Mouse (Mus musculus) brain, adult 2 months (tissue): ENCODE measurements at regions not wholly inside any gene's neighbourhood (a gene's known extent, or its start where the extent isn't known, plus 50 kb on each side); places are given as distances from the start of the nearest gene placed in this dataset.
"Not testable (repeated sequence)": the region's sequence is repeated elsewhere in the genome, so short reads cannot be mapped to it uniquely, and the experiment has no call there.

Experiments
- DNase-seq: peaks from one replicate; pipeline ENCODE4 v3.0.0; 2011; ENCODE audit warnings: low read depth, low spot score

DNA sequence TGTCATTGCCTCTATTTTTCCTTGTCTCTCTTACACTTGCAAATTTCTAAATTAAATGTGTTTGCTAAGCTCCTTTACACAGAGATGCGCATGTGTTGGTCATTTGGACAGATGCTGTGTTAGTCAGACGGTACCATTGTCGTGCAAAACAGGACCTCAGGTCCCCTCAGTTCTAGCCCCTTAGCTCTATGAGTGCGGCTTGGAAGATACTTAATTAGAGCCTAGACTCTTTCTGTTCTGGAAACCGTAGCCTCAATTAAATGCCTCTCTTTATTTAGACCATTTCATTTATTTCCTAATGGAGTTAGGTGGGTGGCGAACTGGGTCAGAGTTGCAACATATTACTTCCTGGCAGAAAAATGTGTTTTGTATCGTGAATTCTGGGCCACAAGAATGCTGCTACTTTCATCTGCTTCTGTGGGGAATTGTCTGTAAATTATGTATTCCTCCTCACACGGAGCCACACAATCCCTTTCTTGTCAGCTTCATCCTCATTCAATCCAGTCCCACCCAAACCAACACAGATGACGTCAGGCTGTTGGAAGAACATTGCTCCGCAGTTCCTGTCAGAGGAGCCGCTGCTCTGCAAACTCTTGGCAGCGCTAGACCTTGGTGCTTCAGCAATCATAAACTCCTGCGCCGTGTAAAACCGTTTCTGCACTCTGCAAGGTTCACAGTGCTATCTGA, 345.4 kb upstream of the Nova1 start:
- peak; percentile 96 for DNase-seq

DNA sequence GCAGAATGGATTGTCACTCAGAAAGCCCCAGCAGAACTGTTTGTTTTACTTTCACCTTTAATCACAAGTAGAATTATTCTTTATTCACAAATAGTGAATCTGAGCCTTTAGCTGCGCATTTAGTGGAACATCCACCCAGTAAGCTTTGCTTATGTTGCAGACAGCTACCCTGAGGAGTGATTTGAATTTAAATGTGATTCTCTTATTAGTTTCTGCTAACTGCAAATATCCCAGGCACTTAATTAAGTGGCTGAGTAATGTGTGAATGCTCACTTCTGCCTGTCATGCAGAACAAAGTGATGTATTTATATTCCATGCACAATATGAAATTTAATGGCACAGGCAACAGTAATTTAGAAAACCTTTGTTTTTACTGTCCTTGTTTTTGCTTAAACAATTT, 344.4 kb upstream of the Nova1 start:
- peak; percentile 47 for DNase-seq

DNA sequence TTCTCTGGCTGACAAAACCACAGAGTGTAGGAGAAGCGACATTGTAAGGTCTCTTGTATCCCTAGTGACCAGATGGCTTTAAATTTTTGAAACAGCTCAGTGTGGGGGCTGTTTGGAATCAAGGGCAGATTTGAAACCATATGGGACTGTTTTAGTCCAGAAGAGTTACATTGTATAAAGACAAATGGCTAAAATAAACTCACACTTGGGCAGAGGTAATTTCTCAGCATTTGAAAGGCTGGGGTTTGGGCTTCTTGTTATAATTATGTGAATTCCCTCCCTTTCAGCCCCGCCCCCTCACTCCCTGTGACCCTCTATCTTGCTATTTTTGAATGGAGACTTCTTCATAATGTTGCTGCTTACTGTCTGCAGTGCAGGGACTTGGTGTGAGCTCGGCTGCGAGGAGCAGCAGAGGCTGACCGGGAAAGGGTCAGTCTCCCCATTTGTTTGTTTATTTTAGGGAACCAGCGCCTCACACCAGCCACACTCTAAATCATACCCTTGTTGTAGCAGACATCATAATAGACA, 344.0 kb upstream of the Nova1 start:
- DNase-seq, result peak; percentile 93

DNA sequence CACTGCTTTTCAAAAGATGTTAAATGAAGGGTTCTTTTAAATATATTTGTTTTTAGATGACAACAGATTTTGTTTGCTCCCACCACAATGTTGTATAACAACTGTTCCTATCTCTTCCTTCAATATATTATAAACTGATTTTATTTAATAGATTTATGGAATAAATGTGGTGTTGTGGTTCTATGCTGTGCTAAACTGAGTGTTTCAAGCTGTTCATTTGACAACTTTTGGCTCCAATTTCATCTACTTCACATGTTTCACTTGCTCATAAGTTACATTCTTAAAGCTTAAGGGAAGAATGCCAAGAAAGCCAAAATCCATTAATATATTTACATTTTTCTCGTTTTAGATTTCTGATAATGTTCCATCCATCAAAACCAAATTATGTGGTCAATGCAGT, 341.9 kb upstream of the Nova1 start:
- DNase-seq, result peak; percentile 13

DNA sequence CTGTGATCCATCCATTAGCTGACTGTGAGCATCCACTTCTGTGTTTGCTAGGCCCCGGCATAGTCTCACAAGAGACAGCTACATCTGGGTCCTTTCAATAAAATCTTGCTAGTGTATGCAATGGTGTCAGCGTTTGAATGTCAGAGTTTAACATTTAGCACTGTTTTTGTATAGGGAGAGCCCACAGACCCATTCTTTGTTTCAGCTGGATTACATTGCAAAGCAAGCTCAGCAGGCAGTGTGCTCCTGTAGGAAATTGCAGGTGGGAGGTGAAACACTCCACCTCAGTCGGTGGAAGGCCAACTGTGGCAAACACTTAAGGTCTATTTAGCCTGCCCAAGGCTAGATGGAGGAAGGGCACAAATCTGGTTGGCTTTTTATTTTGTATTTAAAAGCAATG, 337.2 kb upstream of the Nova1 start:
- DNase-seq, result not testable (repeated sequence)

DNA sequence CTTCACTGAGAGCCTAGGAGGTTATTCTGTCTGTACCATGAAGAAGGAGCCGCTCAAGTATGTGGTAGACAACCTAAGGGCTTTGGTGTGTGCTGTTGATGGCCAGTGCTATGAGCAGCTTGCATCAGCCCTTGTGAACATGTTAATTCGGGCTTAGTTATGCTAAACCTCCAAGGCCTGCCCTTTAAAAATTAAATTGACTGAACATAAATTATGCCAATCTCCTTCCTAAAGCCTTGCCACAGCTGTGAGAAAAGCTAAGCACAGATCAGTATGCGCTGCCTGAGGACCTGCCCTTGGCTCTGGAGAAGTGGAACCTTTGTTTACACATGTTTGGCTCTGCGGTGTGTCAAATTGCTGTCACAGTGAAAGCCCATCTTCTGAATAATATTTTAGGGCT, 321.9 kb upstream of the Nova1 start:
- DNase-seq, result no peak

DNA sequence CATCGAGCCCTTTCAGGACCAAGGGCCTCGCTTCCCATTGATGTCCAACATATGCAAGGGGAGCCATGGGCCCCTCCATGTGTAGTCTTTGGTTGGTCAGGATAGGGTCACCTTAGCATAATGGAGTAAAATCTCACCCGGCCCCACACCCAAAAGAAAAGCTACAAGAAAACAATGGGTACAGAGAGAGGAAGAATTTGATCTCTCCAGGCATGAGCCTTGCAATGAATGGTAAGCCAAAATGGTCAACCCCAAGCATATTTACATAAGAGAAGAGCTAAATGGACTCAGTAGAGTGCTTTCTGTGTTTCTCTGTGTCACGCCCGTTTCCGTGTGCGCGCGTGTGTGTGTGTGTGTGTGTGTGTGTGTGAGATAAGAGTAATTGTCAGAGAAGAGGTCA, 311.1 kb upstream of the Nova1 start:
- no peak for DNase-seq

DNA sequence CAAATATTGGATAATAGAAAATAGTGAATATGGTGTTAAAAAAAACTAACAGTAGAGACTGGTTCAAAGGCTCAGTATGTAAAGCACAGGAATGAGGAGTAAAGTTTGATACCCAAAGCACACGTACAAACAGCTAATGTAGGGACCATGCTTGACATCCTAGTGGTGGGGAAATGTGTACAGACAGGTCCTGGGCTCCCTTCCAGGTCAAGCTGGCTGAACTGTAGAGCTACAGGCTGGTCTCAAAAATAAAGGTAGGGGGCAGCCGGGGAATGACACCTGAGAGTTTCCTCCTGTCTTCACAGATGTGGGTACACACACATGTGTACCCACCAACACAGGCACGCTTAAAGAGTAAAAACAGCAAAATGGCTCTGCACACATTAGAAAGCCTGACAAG, 309.9 kb upstream of the Nova1 start:
- no peak for DNase-seq

DNA sequence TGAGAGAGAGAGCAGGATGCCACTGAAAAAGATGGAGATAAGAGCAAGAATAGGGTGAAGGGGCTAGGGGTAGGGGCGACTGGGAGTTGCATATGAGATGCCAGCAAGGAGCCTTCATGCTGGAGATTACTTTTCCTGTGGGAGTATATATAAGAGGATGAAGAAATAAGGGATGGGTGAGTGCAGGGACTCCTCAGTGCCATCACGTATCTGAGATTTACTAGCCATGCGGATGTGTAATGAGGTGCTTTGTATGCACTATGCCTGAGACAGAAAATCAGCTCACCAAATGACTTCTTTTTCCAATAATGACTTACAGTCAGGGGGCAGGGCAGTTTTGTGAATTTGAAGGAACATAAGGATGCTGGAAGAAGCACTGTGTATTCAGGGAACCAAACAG, 302.7 kb upstream of the Nova1 start:
- DNase-seq, result no peak

DNA sequence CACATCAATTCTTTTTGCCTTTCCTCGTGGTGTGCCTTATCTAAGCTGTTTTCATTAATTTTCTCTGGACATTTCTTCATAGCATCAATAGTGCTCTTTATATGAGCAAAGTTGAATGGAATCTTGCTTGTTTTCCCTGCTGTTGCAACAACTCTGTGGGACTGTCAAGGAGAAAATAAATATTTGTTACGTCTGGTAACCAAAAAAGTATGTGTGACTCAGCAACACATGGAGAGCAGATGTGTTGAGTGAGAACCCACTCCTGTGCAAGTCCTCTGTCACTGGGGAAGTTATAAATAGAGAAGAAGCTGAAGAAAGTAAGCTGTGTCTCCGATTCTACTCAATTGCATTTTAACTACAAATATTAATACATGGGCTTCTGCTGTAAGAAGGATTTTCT, 298.8 kb upstream of the Nova1 start:
- DNase-seq, result peak; percentile 33

DNA sequence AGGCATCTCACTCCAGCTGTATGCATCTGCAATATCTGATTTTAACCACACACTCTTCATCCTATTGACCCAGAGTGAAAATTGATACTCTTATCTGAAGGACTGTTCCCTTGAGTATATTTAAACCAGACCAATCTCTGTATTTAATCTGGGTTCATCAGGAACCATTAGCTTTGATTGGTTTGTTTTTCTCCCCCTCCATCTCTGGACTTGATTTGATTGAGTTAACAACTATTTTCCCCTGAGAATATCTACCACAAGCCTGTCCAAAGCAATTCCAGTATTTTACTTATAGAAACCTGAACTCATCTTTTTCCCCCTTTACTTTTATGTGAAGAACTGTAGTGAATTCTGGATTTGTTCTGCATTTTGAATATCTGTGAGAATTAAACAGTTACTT, 270.5 kb upstream of the Nova1 start:
- DNase-seq, result no peak

DNA sequence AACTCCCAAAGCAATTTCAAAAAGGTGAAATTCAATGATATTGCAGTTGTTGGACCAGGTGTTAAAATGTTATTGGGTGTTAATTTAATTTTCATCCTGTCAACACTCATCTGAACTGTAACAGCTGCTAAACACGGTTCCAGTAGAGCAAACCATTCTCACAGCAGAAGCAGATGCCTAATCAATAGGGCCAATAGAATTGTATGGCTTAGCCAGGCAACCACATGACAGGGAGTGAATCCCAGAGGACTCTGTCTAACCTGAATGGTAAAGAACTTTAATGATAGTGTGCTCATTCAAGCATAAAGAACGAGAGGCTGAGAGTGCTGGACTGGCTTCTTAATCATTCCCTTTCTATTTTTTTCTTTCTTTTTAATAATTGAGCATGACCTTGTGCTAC, 256.2 kb upstream of the Nova1 start:
- DNase-seq, result no peak

DNA sequence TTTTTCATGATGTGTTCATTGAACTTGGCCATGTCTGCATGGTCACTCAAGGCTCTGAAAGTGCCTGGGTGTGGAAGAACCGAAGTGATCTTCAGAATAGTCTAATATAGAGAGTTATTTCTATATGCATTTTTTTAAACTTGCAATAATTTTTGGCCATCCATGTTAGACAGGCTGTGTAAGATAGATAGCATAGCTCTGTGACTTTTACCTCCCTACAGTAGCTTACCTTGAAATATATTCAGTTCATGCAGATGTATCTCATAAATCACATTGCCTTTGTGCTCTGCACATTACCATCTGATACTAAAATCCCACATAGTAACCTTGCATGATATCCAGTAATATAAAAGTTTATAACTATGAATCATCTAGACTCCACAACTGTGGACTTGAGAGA, 233.7 kb upstream of the Nova1 start:
- DNase-seq, result no peak

DNA sequence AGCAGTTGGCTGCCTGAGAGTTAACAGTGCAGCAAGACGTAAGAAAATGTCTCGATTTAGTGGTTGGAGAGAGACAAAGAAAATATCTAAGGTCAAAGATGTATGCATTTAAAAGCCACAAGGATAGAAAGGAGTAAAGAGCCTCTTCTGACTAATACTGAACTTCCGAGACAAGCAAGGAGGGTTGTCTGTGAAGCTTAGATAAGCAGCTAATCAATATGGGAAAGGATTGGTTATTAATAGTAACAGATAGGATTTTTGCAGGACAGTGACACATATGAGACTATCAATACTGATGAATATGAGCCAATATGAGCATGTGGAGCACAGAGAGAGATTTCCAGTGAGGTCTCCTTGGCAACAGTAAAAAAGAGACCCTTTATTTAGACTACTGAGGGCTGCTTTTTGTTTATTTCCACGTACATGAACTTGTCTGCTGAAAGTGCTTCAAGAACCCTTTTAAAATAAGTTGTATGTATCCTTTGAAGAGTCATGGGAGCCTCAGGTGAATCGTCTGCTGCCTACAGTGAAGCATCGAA, 202.2 kb upstream of the Nova1 start:
- DNase-seq, result no peak

DNA sequence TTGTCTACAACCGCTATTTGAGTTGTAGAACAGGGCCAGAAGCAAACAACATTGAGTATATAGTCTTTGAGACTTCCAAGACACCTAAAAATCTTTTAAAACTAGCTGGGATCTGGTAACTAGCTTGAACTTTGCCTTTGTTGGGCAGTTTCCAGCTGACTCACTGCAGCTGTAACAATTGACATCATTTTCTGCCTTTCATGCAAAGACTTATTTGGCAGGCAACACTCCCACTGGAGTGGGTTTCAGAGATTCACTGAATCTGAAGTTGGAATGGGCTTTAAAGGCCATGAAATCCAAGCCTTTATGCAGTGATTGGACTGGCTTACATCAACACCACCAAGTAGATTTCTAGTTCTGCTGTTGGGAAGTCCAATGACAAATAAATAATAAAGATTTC, 173.6 kb upstream of the Nova1 start:
- no peak for DNase-seq

DNA sequence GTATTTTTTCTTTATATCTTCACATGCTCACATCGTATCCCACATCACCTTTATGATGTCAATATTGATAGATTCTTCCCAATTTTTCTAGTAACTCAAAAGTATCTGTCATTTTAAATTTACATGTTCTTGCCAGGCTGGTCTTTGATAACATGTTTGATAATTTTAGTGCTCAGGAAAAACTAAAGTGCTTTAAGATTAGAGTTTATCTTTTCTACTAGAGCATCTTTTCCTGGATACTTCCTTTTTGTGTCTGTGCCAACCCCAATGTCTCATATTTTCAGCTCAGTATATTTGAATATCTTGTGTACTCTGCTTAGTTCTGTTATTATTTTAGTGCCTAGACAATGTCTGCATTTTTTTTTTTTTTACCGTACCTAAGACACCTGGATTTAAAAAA, 170.2 kb upstream of the Nova1 start:
- DNase-seq, result no peak

DNA sequence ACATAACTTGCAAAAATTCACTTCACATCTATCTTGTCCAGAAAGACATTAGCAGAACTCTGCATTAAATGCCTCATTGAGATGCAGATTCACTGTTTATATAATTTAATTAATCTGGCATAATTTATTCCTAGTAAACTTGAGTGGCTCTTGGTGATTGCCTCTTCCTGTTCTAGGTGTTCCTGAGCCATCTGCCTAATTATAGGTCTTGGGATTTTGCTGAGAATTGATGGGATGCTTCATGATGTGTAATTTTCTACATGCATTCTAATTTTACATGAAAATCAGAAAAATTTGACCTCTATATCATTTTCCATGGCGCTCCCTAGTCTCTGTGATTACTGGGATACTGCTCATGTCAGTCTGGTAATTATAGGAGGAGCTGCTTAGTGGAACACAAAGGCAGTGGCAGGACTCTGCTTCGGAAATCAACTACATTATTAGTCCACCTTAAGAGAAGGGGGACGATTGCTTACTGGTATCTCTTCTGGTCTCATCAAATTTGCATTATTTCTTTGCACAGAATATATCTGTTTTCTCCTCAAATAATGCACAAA, 131.6 kb upstream of the Nova1 start:
- DNase-seq, result no peak

DNA sequence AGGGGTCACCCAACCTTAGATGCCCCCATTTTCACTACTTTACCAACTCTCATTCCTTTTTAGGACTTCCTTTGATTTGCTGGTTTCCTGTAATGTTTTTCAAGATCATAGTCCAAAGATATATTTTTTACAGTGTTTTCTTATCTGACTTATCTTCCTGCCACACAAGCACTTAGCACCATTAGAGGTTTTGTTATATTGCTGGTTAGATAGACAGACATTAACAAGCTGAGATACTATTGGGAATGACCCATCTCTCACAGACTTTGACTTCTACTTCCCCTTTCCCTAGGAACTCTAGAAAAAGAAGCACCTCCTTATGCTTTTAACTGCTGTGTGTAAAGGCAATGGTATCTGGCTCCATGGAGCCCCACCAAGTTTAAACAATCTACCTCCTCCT, 127.0 kb upstream of the Nova1 start:
- DNase-seq, result no peak

DNA sequence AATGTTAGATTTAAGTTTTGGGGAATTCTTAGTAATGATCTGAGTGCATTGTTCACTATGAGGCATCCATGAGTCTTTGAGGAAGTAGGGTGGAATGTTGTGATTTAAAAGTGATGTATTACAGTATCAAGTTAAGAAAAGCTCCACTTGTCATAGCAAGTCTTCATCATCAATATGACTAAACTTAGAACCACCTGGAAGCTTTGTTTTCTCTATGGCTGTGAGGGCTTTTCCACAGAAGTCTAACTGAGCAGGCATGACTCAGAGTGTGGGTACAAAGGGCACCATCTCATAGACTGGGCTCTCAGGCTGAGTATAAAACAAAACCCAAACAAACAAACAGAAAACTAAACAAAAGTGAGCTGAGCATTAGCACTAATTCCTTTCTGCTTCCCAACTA, 112.4 kb upstream of the Nova1 start:
- DNase-seq, result no peak

DNA sequence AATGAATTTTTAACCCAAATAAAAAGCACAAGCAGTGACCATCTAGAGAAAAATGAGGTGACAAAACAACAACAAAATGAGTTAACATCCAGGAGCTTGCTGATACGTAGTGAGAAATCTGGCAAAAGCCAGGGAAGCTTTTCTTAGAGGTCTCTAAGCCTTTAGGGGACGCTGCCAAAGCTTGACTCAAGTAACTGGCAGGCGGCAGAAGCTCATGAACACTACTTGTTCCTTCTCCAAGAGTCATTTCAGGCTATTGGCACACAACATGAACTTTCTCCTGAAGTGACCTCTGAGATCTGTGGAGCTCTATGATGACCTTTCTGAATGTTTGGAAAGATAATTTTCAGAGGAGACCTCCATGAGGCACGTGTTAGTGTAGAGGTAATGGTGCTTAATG, 98.6 kb upstream of the Nova1 start:
- DNase-seq, result peak; percentile 14

DNA sequence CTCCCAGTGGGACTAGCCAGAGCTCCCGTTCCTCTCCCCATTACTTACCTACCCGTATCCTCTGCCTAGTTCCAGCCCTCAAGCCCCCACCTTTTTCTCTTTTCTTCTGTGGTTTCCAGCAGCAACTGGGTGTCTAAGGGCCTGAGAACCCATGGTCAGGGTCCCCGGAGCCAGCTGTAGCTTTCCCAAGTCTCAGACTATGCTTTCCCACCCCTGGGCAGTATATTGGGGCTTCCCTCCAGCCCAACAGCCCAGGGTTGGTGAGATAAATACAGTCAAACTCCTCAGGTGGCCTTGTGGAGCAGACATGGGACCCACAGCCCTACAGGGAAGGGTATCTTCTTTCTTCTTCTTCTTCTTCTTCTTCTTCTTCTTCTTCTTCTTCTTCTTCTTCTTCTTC, 59.4 kb upstream of the Nova1 start:
- no peak for DNase-seq

DNA sequence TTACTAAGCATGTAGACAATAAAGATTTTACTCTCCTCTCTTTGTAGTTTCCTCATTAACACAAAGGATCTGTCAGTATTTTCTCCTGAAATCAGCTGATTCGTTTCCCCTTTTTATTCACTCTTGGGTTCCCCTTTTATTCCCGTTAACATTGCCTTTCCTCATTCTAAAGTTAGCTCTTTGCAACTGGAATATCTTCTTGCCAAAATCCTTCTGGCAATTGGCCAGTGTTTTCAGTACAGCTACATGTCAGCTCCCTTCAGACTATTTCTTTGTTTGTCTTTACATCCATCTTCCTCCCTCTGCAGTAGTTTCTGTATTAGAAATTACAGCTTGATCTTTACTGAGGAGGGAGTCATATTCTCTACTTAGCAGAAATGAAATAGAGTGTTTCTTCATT, 51.4 kb upstream of the Nova1 start:
- DNase-seq, result peak; percentile 66
